Mouse (Mus musculus) myocyte (in vitro differentiated cells): ENCODE results near the gene Gm20388. TPM values are rescaled to one million over a fixed set of nuclear protein-coding genes. Genes with fewer than 3 reads are reported as not detected.
A peak's percentile ranks its signal among the peaks of the same experiment; 100 is the strongest.

Source experiments
- H3K27me3 ChIP-seq: one replicate; pipeline ENCODE4 v1.6.1; 2011; ENCODE audit not compliant: control insufficient read depth, insufficient read depth, insufficient read length
- H3K36me3 ChIP-seq: one replicate; pipeline ENCODE4 v1.6.1; 2011; ENCODE audit not compliant: control insufficient read depth, insufficient read depth
- H3K4me2 ChIP-seq: one replicate; pipeline ENCODE4 v1.6.1; 2011; ENCODE audit warnings: low read depth, control low read depth
- H3K4me3 ChIP-seq: one replicate; pipeline ENCODE4 v1.5.1; 2011; ENCODE audit warnings: mild to moderate bottlenecking, control low read depth, moderate library complexity
- H3K79me2 ChIP-seq: one replicate; pipeline ENCODE4 v1.6.1; 2011; ENCODE audit not compliant: control insufficient read depth, insufficient read depth
- H3ac ChIP-seq: one replicate; pipeline ENCODE4 v1.6.1; 2011; ENCODE audit not compliant: control insufficient read depth, insufficient read length
- CEBPB ChIP-seq: IDR thresholded peaks from 2 replicates; pipeline ENCODE4 v1.6.1; 2011; ENCODE audit warnings: mild to moderate bottlenecking, moderate library complexity; ENCODE audit not compliant: poor library complexity, insufficient read depth, severe bottlenecking
- E2F4 ChIP-seq: IDR thresholded peaks from one replicate; pipeline ENCODE4 v1.6.1; 2011; ENCODE audit warnings: mild to moderate bottlenecking, control low read depth, moderate library complexity; ENCODE audit not compliant: insufficient read depth
- MAX ChIP-seq: IDR thresholded peaks from one replicate; pipeline ENCODE4 v1.6.1; 2011; ENCODE audit warnings: low read depth, mild to moderate bottlenecking, control low read depth
- MYOD1 ChIP-seq, 3 experiments: IDR thresholded peaks; one replicate each; pipeline ENCODE4 v1.6.1; 2011; ENCODE audit warnings: control low read depth in 2 of 3, low read depth in 2 of 3, mild to moderate bottlenecking in 2 of 3, moderate library complexity in 1 of 3; ENCODE audit not compliant: insufficient read length in 2 of 3, control insufficient read depth in 1 of 3
- MYOG ChIP-seq, 3 experiments: IDR thresholded peaks; one replicate each; pipeline ENCODE4 v1.6.1; 2011; ENCODE audit warnings: control low read depth in 2 of 3, low read depth in 2 of 3, mild to moderate bottlenecking in 2 of 3; ENCODE audit not compliant: insufficient read length in 2 of 3, control insufficient read depth in 1 of 3, insufficient read depth in 1 of 3
- POLR2A ChIP-seq: IDR thresholded peaks from one replicate; pipeline ENCODE4 v1.6.1; 2011; ENCODE audit warnings: low read depth, mild to moderate bottlenecking, control low read depth, moderate library complexity; ENCODE audit not compliant: insufficient read length
- POLR2AphosphoS2 ChIP-seq: IDR thresholded peaks from one replicate; pipeline ENCODE4 v1.6.1; 2011; ENCODE audit warnings: low read depth, control low read depth; ENCODE audit not compliant: insufficient read length
- REST ChIP-seq: IDR thresholded peaks from one replicate; pipeline ENCODE4 v1.6.1; 2011; ENCODE audit warnings: mild to moderate bottlenecking, control low read depth, moderate library complexity; ENCODE audit not compliant: insufficient read depth, insufficient read length
- SRF ChIP-seq: IDR thresholded peaks from one replicate; pipeline ENCODE4 v1.6.1; 2011; ENCODE audit warnings: low read depth; ENCODE audit not compliant: control insufficient read depth, insufficient read length
- TCF12 ChIP-seq: IDR thresholded peaks from one replicate; pipeline ENCODE4 v1.6.1; 2011; ENCODE audit warnings: mild to moderate bottlenecking, control low read depth; ENCODE audit not compliant: poor library complexity, insufficient read depth, severe bottlenecking
- TCF3 ChIP-seq: IDR thresholded peaks from one replicate; pipeline ENCODE4 v1.6.1; 2011; ENCODE audit warnings: low read depth, control low read depth; ENCODE audit not compliant: insufficient read length
- USF1 ChIP-seq: IDR thresholded peaks from one replicate; pipeline ENCODE4 v1.6.1; 2011; ENCODE audit warnings: low read depth, mild to moderate bottlenecking, control low read depth, moderate library complexity
- polyA plus RNA-seq: library from polyadenylated mRNA; unstranded; fragments of >200 nt; fragmentation: generic; extraction: Trizol; gene quantifications from one replicate; pipeline ENCODE4 v1.2.1, GENCODE M21; 2012; ENCODE audit warnings: missing spikeins

The Gm20388 gene
- polyA plus RNA-seq, 1 experiment = 15.3 TPM

DNA sequence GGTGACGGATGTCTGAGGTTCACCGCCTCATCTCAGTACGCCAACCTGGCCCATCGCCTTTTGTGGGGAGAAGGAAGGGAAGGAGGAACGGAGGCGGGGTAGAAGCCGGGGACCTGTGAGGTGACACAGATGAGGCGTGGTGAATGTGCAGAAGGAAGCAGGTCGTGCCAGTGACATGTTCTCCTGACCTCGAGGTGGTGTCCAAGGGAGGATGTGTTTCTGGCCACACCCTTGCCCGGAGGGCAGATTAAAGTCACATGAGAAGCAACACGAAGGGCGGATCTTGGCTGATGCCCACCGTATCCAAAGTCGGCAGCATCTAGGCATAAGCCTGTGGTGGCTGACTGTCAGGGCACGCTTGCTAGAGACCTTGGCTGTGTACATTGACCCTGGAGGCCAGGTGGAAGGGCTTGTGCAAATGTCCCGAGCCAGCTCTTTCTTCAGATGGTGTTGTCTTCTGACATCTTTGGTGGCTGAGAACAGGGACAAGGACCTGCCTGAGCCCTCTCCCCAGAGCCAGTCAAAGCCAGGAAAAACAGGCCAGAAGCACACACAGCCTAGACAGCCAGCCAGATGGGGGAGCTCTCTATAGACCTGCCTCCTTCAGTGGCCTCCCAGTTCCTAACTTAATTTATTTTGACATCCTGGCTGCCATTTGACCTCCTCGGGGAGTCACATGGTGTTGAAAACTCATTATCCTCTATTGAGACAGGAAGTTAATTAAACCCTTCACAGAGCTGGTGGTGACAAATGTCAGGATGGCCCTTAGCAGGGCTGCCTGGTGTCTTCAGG is 2366.8 kb downstream of the Gm20388 start:
- H3K79me2 ChIP-seq = no peaks in the 10 kb centered on the region
- H3K4me3 ChIP-seq = no peak overlapping the region
- TF ChIP-seq CEBPB (no peak), TCF12 (no peak), MYOG (IDR thresholded peaks at IDR 0.05; ENCODE audit: control insufficient read depth in 1 of 3, insufficient read depth in 1 of 3, insufficient read length in 2 of 3, low read depth in 2 of 3) (no peak), MYOD1 (IDR thresholded peaks at IDR 0.05; ENCODE audit: control insufficient read depth in 1 of 3, insufficient read length in 2 of 3, low read depth in 2 of 3) (no peak), TCF3 (no peak), MAX (no peak), SRF (no peak), POLR2AphosphoS2 (no peak), USF1 (no peak)
- no peak overlapping the region for H3ac ChIP-seq
- no peaks in the 10 kb centered on the region for H3K27me3 ChIP-seq
- H3K4me2 ChIP-seq = no peak overlapping the region
- H3K36me3 ChIP-seq = no peaks in the 10 kb centered on the region

DNA sequence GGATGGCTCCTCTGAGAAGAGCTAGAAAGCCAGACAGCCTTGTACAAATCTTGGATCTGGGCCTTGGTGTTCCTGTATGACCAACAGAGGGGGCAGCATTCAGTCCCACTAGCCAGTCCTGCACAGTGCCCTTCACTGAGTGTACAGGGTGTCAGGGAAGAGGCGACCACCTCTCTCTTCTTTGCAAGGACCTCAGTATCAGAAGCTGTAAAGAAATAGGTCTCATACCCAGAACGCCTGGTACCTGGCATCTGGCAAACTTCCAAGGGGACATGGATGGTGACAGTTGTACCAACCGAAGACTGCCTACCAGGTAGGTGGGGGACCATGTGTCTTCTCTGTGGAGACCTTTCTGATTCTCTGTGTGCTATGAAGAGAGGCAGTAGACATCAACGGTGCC is 2369.5 kb downstream of the Gm20388 start:
- TF ChIP-seq TCF3 = no peak
- no peak for TF ChIP-seq REST
- TF ChIP-seq CEBPB = no peak
- no peak for TF ChIP-seq TCF12
- TF ChIP-seq MYOD1 (IDR thresholded peaks at IDR 0.05; ENCODE audit: control insufficient read depth in 1 of 3, insufficient read length in 2 of 3, low read depth in 2 of 3) = no peak
- TF ChIP-seq POLR2AphosphoS2 = no peak
- no peak for TF ChIP-seq MYOG (IDR thresholded peaks at IDR 0.05; ENCODE audit: control insufficient read depth in 1 of 3, insufficient read depth in 1 of 3, insufficient read length in 2 of 3, low read depth in 2 of 3)
- no peak for TF ChIP-seq SRF
- TF ChIP-seq USF1 = no peak
- TF ChIP-seq E2F4 = no peak
- TF ChIP-seq POLR2A = no peak
- TF ChIP-seq MAX = no peak
- Histone ChIP-seq H3K36me3 (no peaks in the 10 kb centered on the region), H3K27me3 (no peaks in the 10 kb centered on the region), H3K4me2 (peak overlapping the region; percentile 81), H3K4me3 (no peak overlapping the region), H3ac (no peak overlapping the region), H3K79me2 (peaks cover 3% of the 10 kb centered on the region)

DNA sequence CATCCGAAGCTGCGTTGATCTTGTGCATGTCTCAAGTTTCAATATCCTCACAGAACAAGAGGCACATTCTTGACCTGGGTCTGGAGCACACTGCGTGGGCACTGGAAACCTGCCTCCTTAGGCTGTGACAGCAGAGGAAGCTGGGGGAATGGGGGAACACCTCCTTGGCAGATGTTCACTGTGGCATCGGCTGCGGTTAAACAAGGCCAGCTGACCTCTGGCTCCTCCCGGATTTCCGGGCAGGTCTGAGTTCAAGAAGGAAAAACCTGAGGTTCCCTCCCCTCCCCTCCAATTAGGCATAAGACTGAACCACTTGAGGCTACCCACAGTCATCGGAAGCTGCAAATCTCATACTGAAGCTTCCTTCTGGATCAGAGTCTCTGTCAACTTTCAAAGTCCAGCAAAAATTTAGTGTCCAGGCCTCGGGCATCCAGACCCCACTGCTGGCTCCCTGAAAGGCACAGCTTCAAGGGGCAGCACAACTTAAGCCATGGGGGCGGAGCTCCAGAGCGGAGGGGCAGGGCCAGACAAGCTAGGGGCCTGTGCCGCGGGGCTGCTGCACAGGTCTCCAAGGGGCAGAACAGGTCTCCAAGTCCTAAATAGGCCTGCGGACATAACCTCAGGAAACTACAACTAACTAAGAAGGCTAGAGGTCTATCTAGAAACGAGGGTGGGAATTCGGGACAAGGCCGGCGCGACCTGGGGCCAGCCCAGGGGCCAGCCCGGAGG is 2370.1 kb downstream of the Gm20388 start:
- Histone ChIP-seq H3K27me3 (no peaks in the 10 kb centered on the region), H3K4me3 (peak overlapping the region; percentile 38)

DNA sequence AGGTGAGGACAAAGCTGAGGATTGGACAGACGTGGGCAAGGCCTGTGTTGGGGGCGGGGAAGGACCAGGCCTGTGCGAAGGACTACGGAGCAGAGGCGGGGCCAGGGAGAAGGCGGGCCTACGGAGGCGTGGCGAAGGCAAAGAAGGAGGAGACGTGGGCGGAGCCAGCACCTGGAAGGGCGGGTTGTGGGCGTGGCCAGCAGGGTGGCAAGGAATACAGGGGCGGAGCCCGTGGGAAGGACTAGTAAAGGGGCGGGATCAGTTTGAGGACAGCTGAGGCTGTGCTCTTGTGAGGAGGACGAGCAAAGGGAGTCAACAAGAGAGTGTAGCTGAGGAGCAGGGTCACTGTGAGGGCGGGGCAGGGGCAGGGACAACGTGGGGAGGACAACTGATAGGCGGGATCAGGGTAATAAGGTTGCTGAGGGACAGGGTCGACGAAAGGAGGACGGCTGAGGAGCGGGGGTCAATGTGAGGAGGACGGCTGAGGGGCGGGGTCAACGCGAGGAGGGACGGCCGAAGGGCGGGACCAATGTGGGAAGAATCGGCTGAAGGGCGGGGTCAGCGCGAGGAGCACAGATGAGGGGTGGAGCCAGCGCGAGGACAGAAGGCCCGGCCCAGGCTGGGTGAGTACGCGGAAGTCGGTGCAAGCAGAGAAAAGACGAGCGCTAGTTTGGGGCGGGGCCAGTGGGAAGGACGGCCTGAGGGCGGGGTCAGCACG is 2370.8 kb downstream of the Gm20388 start:
- Histone ChIP-seq H3K36me3 (no peaks in the 10 kb centered on the region), H3K4me2 (peak overlapping the region; percentile 82), H3K79me2 (peaks cover 3% of the 10 kb centered on the region), H3K4me3 (peak overlapping the region; percentile 38), H3K27me3 (no peaks in the 10 kb centered on the region), H3ac (peak overlapping the region; percentile 44)
- TF ChIP-seq SRF (peak; percentile 79), POLR2A (peak; percentile 59), MYOG (IDR thresholded peaks at IDR 0.05; ENCODE audit: control insufficient read depth in 1 of 3, insufficient read depth in 1 of 3, insufficient read length in 2 of 3, low read depth in 2 of 3) (no peak), MYOD1 (IDR thresholded peaks at IDR 0.05; ENCODE audit: control insufficient read depth in 1 of 3, insufficient read length in 2 of 3, low read depth in 2 of 3) (peak in 1 of 3 experiments; percentile 1)

More for the DNA sequence above, 2370.1 kb downstream of the Gm20388 start:
- TF ChIP-seq USF1 (peak; percentile 12), MYOG (IDR thresholded peaks at IDR 0.05; ENCODE audit: control insufficient read depth in 1 of 3, insufficient read depth in 1 of 3, insufficient read length in 2 of 3, low read depth in 2 of 3) (peak in 1 of 3 experiments; percentile 77), MYOD1 (IDR thresholded peaks at IDR 0.05; ENCODE audit: control insufficient read depth in 1 of 3, insufficient read length in 2 of 3, low read depth in 2 of 3) (peak in 2 of 3 experiments; percentile 58 to 76), POLR2AphosphoS2 (no peak)
- H3K79me2 ChIP-seq = peaks cover 3% of the 10 kb centered on the region
- H3K36me3 ChIP-seq = no peaks in the 10 kb centered on the region
- peak overlapping the region; percentile 81 for H3K4me2 ChIP-seq
- peak overlapping the region; percentile 44 for H3ac ChIP-seq
